Comparison of ENCODE assay signal across 8 mouse cellular contexts in the genomic region with DNA sequence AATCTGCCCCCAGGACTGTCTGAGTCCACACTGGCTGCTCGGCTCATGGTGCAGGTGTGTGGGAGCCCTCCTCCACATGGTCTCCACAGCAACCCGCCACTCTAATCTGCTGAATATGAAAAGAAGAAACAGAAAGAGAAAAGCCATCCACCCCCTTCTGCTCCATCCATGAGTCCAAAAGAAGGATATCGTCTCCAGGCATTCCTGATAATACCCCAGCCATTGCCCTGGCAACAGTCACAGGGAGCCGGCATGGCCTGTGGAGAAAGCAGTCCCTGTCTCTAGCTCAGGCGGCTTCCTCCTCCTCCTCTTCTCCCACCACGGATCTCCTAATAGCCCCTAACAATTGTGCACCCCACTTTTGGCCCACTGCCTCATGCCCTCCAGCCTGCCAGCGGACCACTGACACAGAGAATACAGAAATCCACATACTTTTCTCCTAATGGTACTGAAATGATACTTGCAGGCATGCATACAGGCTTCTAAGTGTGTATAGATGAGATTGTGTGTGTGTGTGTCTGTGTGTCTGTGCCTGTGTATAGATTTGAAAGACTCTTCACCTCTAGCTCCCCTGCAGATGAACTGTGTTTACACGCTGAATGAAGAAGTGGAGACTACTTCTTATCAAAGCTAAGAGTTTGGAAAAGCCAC.
A peak's percentile ranks its signal among the peaks of the same experiment; 100 is the strongest.
DNase-seq lines count a peak whose midpoint lies in the region; ATAC-seq and TF ChIP-seq lines count a peak whose summit lies in the region.

No protein-coding gene starts in this region.

- H3K4me1 ChIP-seq in heart, embryonic 10.5 days: peaks cover 17% of the 10 kb centered on the region
- H3K4me1 ChIP-seq in midbrain, postnatal 0 days (ENCODE audit: insufficient read depth, low read length): peaks cover 12% of the 10 kb centered on the region

- H3K9ac ChIP-seq in midbrain, postnatal 0 days (replicated peaks; ENCODE audit: low read length, poor library complexity, severe bottlenecking): no peak overlapping the region

- H3K27me3 ChIP-seq in heart, embryonic 10.5 days (ENCODE audit: insufficient read depth, poor library complexity, severe bottlenecking): no peaks in the 10 kb centered on the region
- H3K27me3 ChIP-seq in midbrain, postnatal 0 days (ENCODE audit: insufficient read depth, low read length): no peaks in the 10 kb centered on the region

- H3K4me3 ChIP-seq in heart, embryonic 10.5 days: no peak overlapping the region
- H3K4me3 ChIP-seq in midbrain, postnatal 0 days (ENCODE audit: low read depth, low read length): no peak overlapping the region

- H3K36me3 ChIP-seq in heart, embryonic 10.5 days: no peaks in the 10 kb centered on the region
- no peaks in the 10 kb centered on the region for H3K36me3 ChIP-seq in midbrain, postnatal 0 days (ENCODE audit: insufficient read depth, low read length)

- peak; percentile 91 for ATAC-seq in midbrain, postnatal 0 days (ENCODE audit: low FRiP score)

- peak overlapping the region; percentile 48 for H3K27ac ChIP-seq in heart, embryonic 10.5 days
- peak overlapping the region; percentile 67 for H3K27ac ChIP-seq in midbrain, postnatal 0 days (ENCODE audit: low read depth, low read length)

- peak overlapping the region; percentile 26 for H3K4me2 ChIP-seq in midbrain, postnatal 0 days (ENCODE audit: low read depth, low read length, poor library complexity, severe bottlenecking)

- DNase-seq in gastrocnemius, postnatal 14 days: peak; percentile 11
- DNase-seq in gastrocnemius, adult 8-10 months (ENCODE audit: low spot score in 2 of 2): no peak
- DNase-seq in cerebellum, postnatal 36 days: peak; percentile 14 to 21
- no peak for DNase-seq in heart, embryonic 10.5 days (ENCODE audit: low spot score)
- DNase-seq in layer of hippocampus, adult 9-11 months: peak; percentile 56
- DNase-seq in midbrain, postnatal 0 days (ENCODE audit: low spot score): peak; percentile 88
- no peak for DNase-seq in thymus, postnatal 36 days
- no peak for DNase-seq in Muller cell, postnatal 12 days (ENCODE audit: inconsistent ontology term)

- H3K9me3 ChIP-seq in heart, embryonic 10.5 days: no peaks in the 10 kb centered on the region
- H3K9me3 ChIP-seq in midbrain, postnatal 0 days (ENCODE audit: low read length): no peaks in the 10 kb centered on the region

- no peak for TF ChIP-seq CTCF in midbrain, postnatal 0 days (IDR thresholded peaks at IDR 0.05)

- 36% methylated on average over 8 of the region's 8 CpGs for WGBS in heart, embryonic 10.5 days
- 10% methylated on average over 8 of the region's 8 CpGs for WGBS in midbrain, postnatal 0 days

- intact Hi-C loops in gastrocnemius, postnatal 14 days (cut with DNase I; ENCODE audit: low total_unique reads): no loop called here

Comparison
In these comparisons a context has a peak if more than half of its experiments do, and no peak if none do; other contexts are left out.
1. DNase-seq: peak in gastrocnemius, postnatal 14 days (single experiment), cerebellum, postnatal 36 days (2 of 2), layer of hippocampus, adult 9-11 months (single experiment) and midbrain, postnatal 0 days (single experiment); none in gastrocnemius, adult 8-10 months (0 of 2), heart, embryonic 10.5 days (single experiment), thymus, postnatal 36 days (0 of 2) and Muller cell, postnatal 12 days (single experiment).